Mouse (Mus musculus) skeletal muscle tissue, postnatal 0 days (tissue): ENCODE measurements around the gene Apoh. TPM values are rescaled to one million over a fixed set of nuclear protein-coding genes. Genes with fewer than 3 reads are reported as not detected.

ENCODE experiments used
- polyA plus RNA-seq: library from polyadenylated mRNA; unstranded; fragments of >200 nt; fragmentation: Nextera tagmentation; extraction: Ambion mirVana; gene quantifications from 2 replicates; pipeline ENCODE4 v1.2.1, GENCODE M21; 2015

The Apoh gene
- 1.9 and 3.0 TPM in 2 replicates for polyA plus RNA-seq

DNA sequence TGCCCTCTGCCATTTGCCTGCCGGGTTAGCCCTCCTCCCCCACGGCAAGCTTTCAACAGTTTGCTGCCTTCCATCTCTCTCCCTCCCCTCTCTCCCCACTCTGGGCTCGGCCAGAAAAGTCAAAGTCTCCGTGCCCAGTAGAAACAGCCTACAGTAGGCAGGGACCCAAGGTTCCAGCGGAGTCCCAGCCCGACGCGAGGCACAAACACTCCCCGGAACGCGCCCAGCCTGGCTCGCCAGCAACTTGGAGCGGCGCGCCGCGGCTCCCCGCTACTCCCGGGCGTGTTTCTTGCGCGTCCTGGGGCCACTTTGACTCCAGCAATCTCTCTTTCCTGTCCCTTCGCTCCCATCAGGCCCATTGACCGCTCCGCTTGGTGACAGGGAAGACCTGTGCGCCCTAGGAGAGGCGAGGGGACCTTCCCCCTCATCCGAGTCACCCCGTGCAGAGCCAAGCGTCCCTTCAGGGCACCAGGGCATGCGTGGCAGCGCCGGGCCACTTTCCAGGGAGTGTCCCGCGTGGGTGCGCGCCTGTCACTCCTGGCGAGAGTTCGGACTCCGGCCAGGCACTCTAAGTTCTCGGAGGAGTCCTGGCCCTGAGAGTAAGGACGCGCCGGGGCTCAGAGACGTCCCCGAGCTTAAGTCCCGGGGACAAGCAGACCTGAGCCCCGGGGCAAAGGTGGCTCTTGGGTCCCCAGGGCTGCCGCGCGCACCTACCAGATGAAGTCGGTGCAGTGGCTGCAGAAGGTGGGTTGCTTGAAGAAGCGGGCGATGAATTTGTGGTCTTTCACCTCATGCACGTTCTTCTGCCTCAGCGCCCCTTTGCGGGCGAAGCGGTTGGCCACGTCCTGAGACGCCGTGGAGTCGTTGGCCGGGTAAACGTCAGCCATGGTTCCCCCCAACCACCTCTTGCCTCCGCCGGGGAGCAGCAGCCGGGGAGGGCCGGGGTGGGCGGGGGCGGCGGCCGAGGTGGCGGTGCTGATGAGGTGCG lies at the start of gene Apoh:
Gene Apoh, plus strand, starts transcription at position 574 of the 988 bp plus-strand sequence.

DNA sequence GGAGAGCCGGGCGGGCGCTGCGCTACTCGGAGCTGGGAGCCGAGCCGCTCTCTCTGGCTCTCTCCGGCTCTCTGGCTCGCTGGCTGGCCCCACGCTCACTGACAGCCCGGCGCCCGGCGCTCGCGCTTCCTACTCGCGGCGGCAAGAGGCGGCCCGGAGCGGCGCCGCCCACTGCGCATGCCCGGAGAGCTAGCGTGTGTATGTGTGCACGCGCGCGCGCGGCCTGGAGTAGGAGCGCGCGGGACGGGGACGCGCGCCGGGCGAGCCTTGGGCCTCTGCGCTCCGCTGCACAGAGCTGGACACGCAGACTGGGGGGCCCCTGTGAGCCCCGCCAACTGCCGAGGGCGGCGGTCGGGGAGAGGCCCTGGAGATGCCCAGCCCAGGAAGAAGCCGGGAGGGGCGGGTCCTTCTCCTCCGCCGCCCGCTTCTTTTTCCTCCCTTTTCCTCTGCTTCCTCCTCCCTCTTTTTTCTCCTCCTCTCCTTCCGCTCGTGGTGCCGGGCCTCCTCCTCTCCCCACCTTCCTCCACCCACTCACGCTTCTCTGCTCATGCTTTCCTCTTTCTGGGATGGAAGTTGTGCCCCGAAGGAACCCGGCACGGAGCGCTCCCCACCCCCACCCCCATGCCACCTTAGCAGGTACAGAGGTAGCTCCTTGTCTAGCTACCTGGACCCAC lies 772 bp downstream of the Apoh start, which contains the start of gene Prkca:
Gene Prkca, minus strand, starts transcription at position 140 of the 674 bp plus-strand sequence.

DNA sequence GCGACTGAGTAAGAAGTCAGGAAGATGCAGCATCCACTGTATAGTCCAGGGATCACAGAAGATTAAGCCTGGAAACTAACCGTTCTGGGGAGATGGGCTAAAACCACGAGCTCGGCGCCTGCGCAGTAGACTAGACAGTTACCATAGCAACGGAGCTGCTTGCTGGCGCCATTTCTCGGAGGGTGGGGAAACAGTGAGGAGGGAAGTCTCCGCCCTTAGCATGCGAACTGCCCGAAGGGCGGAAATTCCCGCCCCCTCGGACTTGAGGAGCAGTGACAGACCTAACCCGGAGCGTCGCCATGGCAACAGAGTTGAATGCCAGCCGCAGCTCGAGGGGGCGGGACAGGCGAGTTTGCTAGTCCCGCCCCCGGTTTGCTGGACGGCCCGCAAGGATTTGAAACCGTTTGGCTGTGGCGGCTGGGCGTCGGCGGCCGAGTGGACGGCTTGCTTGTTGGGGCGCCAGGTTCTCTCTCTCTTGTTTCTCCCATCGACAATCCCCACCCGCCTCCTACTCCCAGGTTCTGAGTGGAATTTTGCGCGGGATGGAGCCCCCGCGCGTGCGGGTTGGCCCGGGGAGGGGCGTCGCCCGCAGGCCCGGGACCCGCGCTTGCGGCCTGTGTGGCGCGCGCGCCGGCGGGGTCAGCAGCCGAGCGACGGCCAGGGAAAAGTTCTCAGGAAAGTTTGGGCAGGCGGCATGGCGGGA lies 81.9 kb downstream of the Apoh start, which contains the start of gene Cep112:
Gene Cep112, plus strand, starts transcription at position 304 of the 703 bp plus-strand sequence.

Other genes starting within 250 kb of the Apoh start
- gene Prkca, start 574 bp downstream of the Apoh start, polyA plus RNA-seq = 6.9 and 7.9 TPM in 2 replicates
- 9.2 and 10.0 TPM in 2 replicates for gene Cep112, start 81.8 kb downstream of the Apoh start, polyA plus RNA-seq